Mouse (Mus musculus) limb, embryonic 12.5 days (tissue): ENCODE measurements around the gene Tgfbr3l. TPM values are rescaled to one million over a fixed set of nuclear protein-coding genes. Genes with fewer than 3 reads are reported as not detected.

Experiments
- ATAC-seq: fragments of 200-750 bp; cut with Nextera tagmentation; 2 replicates; pipeline ENCODE4 v1.8.0; 2017; ENCODE audit warnings: low read depth, moderate TSS enrichment; ENCODE audit not compliant: insufficient number of reproducible peaks, insufficient read depth, low FRiP score, low TSS enrichment
- H3K27ac ChIP-seq: fragments of 300-500 bp; sonication (generic); 2 replicates; pipeline ENCODE4 v1.5.1; 2016; ENCODE audit warnings: mild to moderate bottlenecking, moderate library complexity
- H3K27me3 ChIP-seq: fragments of 300-500 bp; sonication (generic); 2 replicates; pipeline ENCODE4 v1.6.1; 2016; ENCODE audit warnings: mild to moderate bottlenecking, moderate library complexity
- H3K36me3 ChIP-seq: fragments of 300-500 bp; sonication (generic); 2 replicates; pipeline ENCODE4 v1.6.1; 2016; ENCODE audit warnings: mild to moderate bottlenecking, moderate library complexity
- H3K4me1 ChIP-seq: fragments of 300-500 bp; sonication (generic); replicated peaks from 2 replicates; pipeline ENCODE4 v1.6.1; 2016
- H3K4me2 ChIP-seq: fragments of 300-500 bp; sonication (generic); 2 replicates; pipeline ENCODE4 v1.6.1; 2016; ENCODE audit warnings: mild to moderate bottlenecking, moderate library complexity
- H3K4me3 ChIP-seq: fragments of 300-500 bp; sonication (generic); replicated peaks from 2 replicates; pipeline ENCODE4 v1.5.1; 2016; ENCODE audit warnings: mild to moderate bottlenecking
- H3K9ac ChIP-seq: fragments of 300-500 bp; sonication (generic); replicated peaks from 2 replicates; pipeline ENCODE4 v1.6.1; 2016; ENCODE audit warnings: mild to moderate bottlenecking, moderate library complexity
- H3K9me3 ChIP-seq: fragments of 300-500 bp; sonication (generic); 2 replicates; pipeline ENCODE4 v1.6.1; 2016; ENCODE audit warnings: mild to moderate bottlenecking, moderate library complexity
- WGBS: fragments of 180-500 bp; shearing (Covaris S2); methylation state at CpG from one replicate; pipeline ENCODE4 v1.1.7; 2016; 5-methylcytosine and 5-hydroxymethylcytosine counted together
- polyA plus RNA-seq: library from polyadenylated mRNA; unstranded; fragments of >200 nt; fragmentation: Nextera tagmentation; extraction: Ambion mirVana; gene quantifications from 2 replicates; pipeline ENCODE4 v1.2.1, GENCODE M21; 2016

Tgfbr3l gene
- polyA plus RNA-seq, 1 experiment from 2014 or later: 5.5 TPM

- no peaks in the 10 kb centered on the region for H3K9me3 ChIP-seq
- peak overlapping the region; percentile 91 for H3K4me2 ChIP-seq
- ATAC-seq: no peak
- H3K27ac ChIP-seq: no peak overlapping the region
- H3K9ac ChIP-seq: peak overlapping the region; percentile 64; the same call in 1 of the 2 replicates
- 6% methylated on average over 18 of the region's 18 CpGs for WGBS
- peaks cover 38% of the 10 kb centered on the region for H3K4me1 ChIP-seq
- no peaks in the 10 kb centered on the region for H3K36me3 ChIP-seq
- peak overlapping the region; percentile 53 for H3K4me3 ChIP-seq
- peaks cover 69% of the 10 kb centered on the region for H3K27me3 ChIP-seq
Measured at GRCm38 (mm10) chr8:4216296-4216695, 31.7 kb upstream of the Tgfbr3l start.

GRCm38 (mm10) chr8:4216791-4217621 is 31.0 kb upstream of the Tgfbr3l start, which contains the start of gene Prr36:
TSS of gene Prr36 (minus strand) at chr8:4217459.
- H3K4me1 ChIP-seq: peaks cover 38% of the 10 kb centered on the region
- H3K4me3 ChIP-seq: peak within 1 kb of the TSS; percentile 53
- peaks cover 67% of the 10 kb centered on the region for H3K27me3 ChIP-seq
- no peaks in the 10 kb centered on the region for H3K9me3 ChIP-seq
- peak within 1 kb of the TSS; percentile 91 for H3K4me2 ChIP-seq
- H3K36me3 ChIP-seq: no peaks in the 10 kb centered on the region
- H3K9ac ChIP-seq: peak within 1 kb of the TSS; percentile 64
- 1% methylated on average over 44 of the region's 44 CpGs for WGBS
- no peak within 1 kb of the TSS for H3K27ac ChIP-seq
- peak; percentile 14; the same call in 1 of the 2 replicates for ATAC-seq

GRCm38 (mm10) chr8:4219617-4220016 is 28.4 kb upstream of the Tgfbr3l start:
- no peak overlapping the region for H3K4me2 ChIP-seq
- WGBS: 75% methylated on average over 3 of the region's 3 CpGs
- H3K27ac ChIP-seq: no peak overlapping the region
- no peaks in the 10 kb centered on the region for H3K36me3 ChIP-seq
- H3K9me3 ChIP-seq: no peaks in the 10 kb centered on the region
- H3K9ac ChIP-seq: no peak overlapping the region
- H3K27me3 ChIP-seq: peaks cover 53% of the 10 kb centered on the region
- no peak overlapping the region for H3K4me3 ChIP-seq
- H3K4me1 ChIP-seq: peaks cover 19% of the 10 kb centered on the region
- ATAC-seq: no peak

- Histone ChIP-seq H3K9me3 (no peaks in the 10 kb centered on the region), H3K27ac (no peak overlapping the region), H3K4me3 (no peak overlapping the region), H3K27me3 (peaks cover 48% of the 10 kb centered on the region), H3K9ac (no peak overlapping the region), H3K4me2 (no peak overlapping the region), H3K4me1 (peaks cover 11% of the 10 kb centered on the region), H3K36me3 (no peaks in the 10 kb centered on the region)
- no peak for ATAC-seq
Measured at GRCm38 (mm10) chr8:4222059-4222458, 26.0 kb upstream of the Tgfbr3l start.

GRCm38 (mm10) chr8:4226323-4226722 is 21.7 kb upstream of the Tgfbr3l start:
- Histone ChIP-seq H3K36me3 (no peaks in the 10 kb centered on the region), H3K4me3 (peak overlapping the region; percentile 35), H3K9me3 (no peaks in the 10 kb centered on the region), H3K4me2 (peak overlapping the region; percentile 58), H3K27me3 (peaks cover 42% of the 10 kb centered on the region), H3K9ac (no peak overlapping the region; the same call in 1 of the 2 replicates), H3K27ac (no peak overlapping the region), H3K4me1 (peaks cover 6% of the 10 kb centered on the region)
- WGBS: 22% methylated on average over 4 of the region's 4 CpGs
- ATAC-seq: 0 out of 2 replicates have a peak, but pooled peaks have one; percentile 12

GRCm38 (mm10) chr8:4226739-4227347 is 21.2 kb upstream of the Tgfbr3l start, which contains the start of gene Lrrc8e:
TSS of gene Lrrc8e (plus strand) at chr8:4226827.
- peak within 1 kb of the TSS; percentile 35 for H3K4me3 ChIP-seq
- H3K27me3 ChIP-seq: peaks cover 42% of the 10 kb centered on the region
- 0 out of 2 replicates have a peak, but pooled peaks have one; percentile 43 for ATAC-seq
- peak within 1 kb of the TSS; percentile 24; the same call in 1 of the 2 replicates for H3K9ac ChIP-seq
- H3K4me2 ChIP-seq: peak within 1 kb of the TSS; percentile 58
- no peaks in the 10 kb centered on the region for H3K9me3 ChIP-seq
- peaks cover 6% of the 10 kb centered on the region for H3K4me1 ChIP-seq
- WGBS: 4% methylated on average over 33 of the region's 33 CpGs
- H3K36me3 ChIP-seq: no peaks in the 10 kb centered on the region
- H3K27ac ChIP-seq: no peak within 1 kb of the TSS

GRCm38 (mm10) chr8:4227919-4228318 is 20.1 kb upstream of the Tgfbr3l start:
- Histone ChIP-seq H3K27me3 (peaks cover 42% of the 10 kb centered on the region), H3K36me3 (no peaks in the 10 kb centered on the region), H3K4me1 (peaks cover 6% of the 10 kb centered on the region), H3K9ac (no peak overlapping the region), H3K4me3 (no peak overlapping the region), H3K27ac (no peak overlapping the region), H3K9me3 (no peaks in the 10 kb centered on the region), H3K4me2 (no peak overlapping the region)
- WGBS: 94% methylated on average over 4 of the region's 4 CpGs
- ATAC-seq: no peak

GRCm38 (mm10) chr8:4229784-4230183 is 18.2 kb upstream of the Tgfbr3l start:
- ATAC-seq: no peak
- Histone ChIP-seq H3K27me3 (peaks cover 34% of the 10 kb centered on the region), H3K4me2 (no peak overlapping the region), H3K4me1 (peaks cover 6% of the 10 kb centered on the region), H3K4me3 (no peak overlapping the region), H3K27ac (no peak overlapping the region), H3K36me3 (no peaks in the 10 kb centered on the region), H3K9me3 (no peaks in the 10 kb centered on the region), H3K9ac (no peak overlapping the region)
- 81% methylated on average over 5 of the region's 5 CpGs for WGBS

- WGBS: 59% methylated on average over 10 of the region's 10 CpGs
Measured at GRCm38 (mm10) chr8:4230612-4231351, 17.2 kb upstream of the Tgfbr3l start.

GRCm38 (mm10) chr8:4237814-4238433 is 10.1 kb upstream of the Tgfbr3l start:
- H3K9ac ChIP-seq: peak overlapping the region; percentile 69
- WGBS: 26% methylated on average over 15 of the region's 15 CpGs
- peak overlapping the region; percentile 80 for H3K4me3 ChIP-seq
- peaks cover 25% of the 10 kb centered on the region for H3K36me3 ChIP-seq
- H3K9me3 ChIP-seq: no peaks in the 10 kb centered on the region
- ATAC-seq: peak; percentile 2; the same call in 1 of the 2 replicates
- no peaks in the 10 kb centered on the region for H3K27me3 ChIP-seq
- H3K4me1 ChIP-seq: peaks cover 18% of the 10 kb centered on the region
- H3K4me2 ChIP-seq: peak overlapping the region; percentile 77
- peak overlapping the region; percentile 94 for H3K27ac ChIP-seq

More at GRCm38 (mm10) chr8:4230612-4231351, 17.2 kb upstream of the Tgfbr3l start:
- Histone ChIP-seq H3K9ac (no peak overlapping the region), H3K27me3 (peaks cover 29% of the 10 kb centered on the region), H3K4me2 (no peak overlapping the region), H3K36me3 (no peaks in the 10 kb centered on the region), H3K27ac (no peak overlapping the region), H3K4me3 (no peak overlapping the region), H3K4me1 (peaks cover 6% of the 10 kb centered on the region), H3K9me3 (no peaks in the 10 kb centered on the region)
- ATAC-seq: no peak
